Mouse (Mus musculus) liver, embryonic 14.5 days (tissue): ENCODE data around the gene Plcb1. TPM values are rescaled to one million over a fixed set of nuclear protein-coding genes. Genes with fewer than 3 reads are reported as not detected.

Experiments
- ATAC-seq: fragments of 200-750 bp; cut with Nextera tagmentation; 2 replicates; pipeline ENCODE4 v1.8.0; 2017; ENCODE audit warnings: moderate number of reproducible peaks, mild to moderate bottlenecking, moderate library complexity; ENCODE audit not compliant: insufficient read depth
- DNase-seq, 3 experiments: peaks; one replicate each; pipeline ENCODE4 v3.0.0-alpha.2; 2012 to 2013; ENCODE audit warnings: low read depth in 3 of 3, low spot score in 3 of 3
- H3K27ac ChIP-seq: fragments of 300-500 bp; sonication (generic); 2 replicates; pipeline ENCODE4 v1.5.1; 2014; ENCODE audit warnings: moderate library complexity, mild to moderate bottlenecking, control low read depth, inconsistent platforms
- H3K27me3 ChIP-seq: fragments of 300-500 bp; sonication (generic); 2 replicates; pipeline ENCODE4 v1.6.1; 2014; ENCODE audit warnings: mild to moderate bottlenecking, low read length, moderate library complexity; ENCODE audit not compliant: control insufficient read depth, insufficient read depth
- H3K36me3 ChIP-seq: fragments of 300-500 bp; sonication (generic); replicated peaks from 2 replicates; pipeline ENCODE4 v1.6.1; 2014; ENCODE audit warnings: low read depth; ENCODE audit not compliant: control insufficient read depth, insufficient read depth
- H3K4me1 ChIP-seq, 2 experiments: fragments of 200-500 bp in 1 of 2; fragments of 300-500 bp in 1 of 2; sonication (generic) in 1 of 2; replicated peaks; 2 replicates each; pipeline ENCODE4 v1.6.1; 2012 to 2014; ENCODE audit warnings: antibody characterized with exemption in 1 of 2, inconsistent platforms in 1 of 2, low read length in 1 of 2; ENCODE audit not compliant: control insufficient read depth in 2 of 2, insufficient read depth in 2 of 2
- H3K4me2 ChIP-seq: fragments of 300-500 bp; sonication (generic); 2 replicates; pipeline ENCODE4 v1.6.1; 2014; ENCODE audit warnings: low read depth, mild to moderate bottlenecking, control low read depth, moderate library complexity
- H3K4me3 ChIP-seq, 2 experiments: fragments of 200-500 bp in 1 of 2; fragments of 300-500 bp in 1 of 2; sonication (generic) in 1 of 2; 2 replicates each; pipeline ENCODE4 v1.5.1; 2012 to 2014; ENCODE audit warnings: low read depth in 2 of 2, low read length in 2 of 2, mild to moderate bottlenecking in 2 of 2, control low read depth in 1 of 2, inconsistent platforms in 1 of 2, moderate library complexity in 1 of 2; ENCODE audit not compliant: insufficient read depth in 1 of 2
- H3K9ac ChIP-seq: fragments of 300-500 bp; sonication (generic); replicated peaks from 2 replicates; pipeline ENCODE4 v1.6.1; 2014; ENCODE audit warnings: mild to moderate bottlenecking, control low read depth, moderate library complexity
- H3K9me3 ChIP-seq: fragments of 300-500 bp; sonication (generic); 2 replicates; pipeline ENCODE4 v1.6.1; 2016; ENCODE audit warnings: low read length, mixed read lengths; ENCODE audit not compliant: control insufficient read depth
- CTCF ChIP-seq: IDR thresholded peaks from 2 replicates; pipeline ENCODE4 v1.5.1; 2016; ENCODE audit warnings: antibody characterized with exemption, low read depth, control low read depth
- EP300 ChIP-seq: IDR thresholded peaks from 2 replicates; pipeline ENCODE4 v1.6.1; 2016; ENCODE audit warnings: antibody characterized with exemption, low read depth
- WGBS: fragments of 180-500 bp; shearing (Covaris S2); extraction: QIAGEN DNeasy Blood & Tissue Kit; methylation state at CpG from one replicate; pipeline ENCODE4 v1.1.7; 2014; ENCODE audit not compliant: insufficient replicate concordance; 5-methylcytosine and 5-hydroxymethylcytosine counted together
- polyA plus RNA-seq, 2 experiments: library from polyadenylated mRNA; depleted of rRNA in 1 of 2; stranded (reverse) in 1 of 2; unstranded in 1 of 2; fragments of >200 nt; fragmentation: Nextera tagmentation in 1 of 2; extraction: Ambion mirVana in 1 of 2; gene quantifications; 2 replicates each; pipeline versions ENCODE4 v1.2.1 to v1.2.3; 2012 to 2014

Plcb1 gene
- polyA plus RNA-seq, 2 experiments, result 0.56 to 3.0 TPM

GRCm38 (mm10) chr2:134792926-134793325 lies 7.1 kb downstream of the Plcb1 start:
- Histone ChIP-seq H3K4me2 (peak overlapping the region; percentile 20; the same call in 1 of the 2 replicates), H3K9ac (no peak overlapping the region), H3K27me3 (no peaks in the 10 kb centered on the region), H3K4me3 (no peak overlapping the region), H3K36me3 (no peaks in the 10 kb centered on the region), H3K9me3 (no peaks in the 10 kb centered on the region), H3K4me1 (peaks cover 0 to 1% of the 10 kb centered on the region in 2 experiments; a peak in 1 of 4 replicates), H3K27ac (no peak overlapping the region)
- DNase-seq (no peak), ATAC-seq (no peak)
- TF ChIP-seq EP300 (no peak), CTCF (no peak)
- 55% methylated on average over 7 of the region's 7 CpGs for WGBS

GRCm38 (mm10) chr2:134800226-134800625 lies 14.4 kb downstream of the Plcb1 start:
- Histone ChIP-seq H3K36me3 (no peaks in the 10 kb centered on the region), H3K9ac (no peak overlapping the region), H3K27ac (no peak overlapping the region), H3K4me2 (no peak overlapping the region), H3K27me3 (no peaks in the 10 kb centered on the region), H3K9me3 (no peaks in the 10 kb centered on the region), H3K4me3 (no peak overlapping the region), H3K4me1 (peaks cover 0 to 1% of the 10 kb centered on the region in 2 experiments; a peak in 1 of 4 replicates)
- WGBS, result 53% methylated on average over 1 of the region's 1 CpGs
- no peak for ATAC-seq
- DNase-seq, result no peak
- TF ChIP-seq CTCF, result no peak
- TF ChIP-seq EP300, result no peak

- Histone ChIP-seq H3K9me3 (no peaks in the 10 kb centered on the region), H3K4me1 (no peaks in the 10 kb centered on the region), H3K9ac (no peak overlapping the region), H3K36me3 (no peaks in the 10 kb centered on the region), H3K4me2 (no peak overlapping the region), H3K27ac (no peak overlapping the region), H3K4me3 (no peak overlapping the region), H3K27me3 (no peaks in the 10 kb centered on the region)
- ATAC-seq (no peak), DNase-seq (no peak)
- TF ChIP-seq CTCF (no peak), EP300 (no peak)
- 68% methylated on average over 11 of the region's 11 CpGs for WGBS
Observed at GRCm38 (mm10) chr2:134816383-134816782, 30.5 kb downstream of the Plcb1 start.

- no peaks in the 10 kb centered on the region for H3K9me3 ChIP-seq
- TF ChIP-seq CTCF, result no peak
- no peak for TF ChIP-seq EP300
- no peaks in the 10 kb centered on the region for H3K27me3 ChIP-seq
- H3K4me2 ChIP-seq, result no peak overlapping the region
- no peak overlapping the region for H3K27ac ChIP-seq
- no peak for ATAC-seq
- no peaks in the 10 kb centered on the region for H3K36me3 ChIP-seq
- H3K4me3 ChIP-seq, result no peak overlapping the region
- DNase-seq, result no peak
- no peak overlapping the region for H3K9ac ChIP-seq
- WGBS, result 55% methylated on average over 7 of the region's 7 CpGs
- H3K4me1 ChIP-seq, result no peaks in the 10 kb centered on the region
Observed at GRCm38 (mm10) chr2:134817058-134817840, 31.4 kb downstream of the Plcb1 start.

GRCm38 (mm10) chr2:134821176-134821575 lies 35.3 kb downstream of the Plcb1 start:
- H3K27me3 ChIP-seq, result no peaks in the 10 kb centered on the region
- no peak overlapping the region for H3K4me3 ChIP-seq
- no peak overlapping the region for H3K9ac ChIP-seq
- H3K4me1 ChIP-seq, result peaks cover 0 to 3% of the 10 kb centered on the region in 2 experiments; a peak in 2 of 4 replicates
- no peak for ATAC-seq
- TF ChIP-seq CTCF, result no peak
- TF ChIP-seq EP300, result no peak
- WGBS, result 56% methylated on average over 6 of the region's 6 CpGs
- no peak overlapping the region for H3K27ac ChIP-seq
- H3K9me3 ChIP-seq, result no peaks in the 10 kb centered on the region
- DNase-seq, result no peak
- no peak overlapping the region for H3K4me2 ChIP-seq
- H3K36me3 ChIP-seq, result no peaks in the 10 kb centered on the region
